Mouse (Mus musculus): ENCODE data around the gene Tmem132e. TPM values are rescaled to one million over a fixed set of nuclear protein-coding genes. Genes with fewer than 3 reads are reported as not detected.

Tmem132e gene
- polyA plus RNA-seq, 1 experiment from 2014 or later: 0.12 TPM

DNA sequence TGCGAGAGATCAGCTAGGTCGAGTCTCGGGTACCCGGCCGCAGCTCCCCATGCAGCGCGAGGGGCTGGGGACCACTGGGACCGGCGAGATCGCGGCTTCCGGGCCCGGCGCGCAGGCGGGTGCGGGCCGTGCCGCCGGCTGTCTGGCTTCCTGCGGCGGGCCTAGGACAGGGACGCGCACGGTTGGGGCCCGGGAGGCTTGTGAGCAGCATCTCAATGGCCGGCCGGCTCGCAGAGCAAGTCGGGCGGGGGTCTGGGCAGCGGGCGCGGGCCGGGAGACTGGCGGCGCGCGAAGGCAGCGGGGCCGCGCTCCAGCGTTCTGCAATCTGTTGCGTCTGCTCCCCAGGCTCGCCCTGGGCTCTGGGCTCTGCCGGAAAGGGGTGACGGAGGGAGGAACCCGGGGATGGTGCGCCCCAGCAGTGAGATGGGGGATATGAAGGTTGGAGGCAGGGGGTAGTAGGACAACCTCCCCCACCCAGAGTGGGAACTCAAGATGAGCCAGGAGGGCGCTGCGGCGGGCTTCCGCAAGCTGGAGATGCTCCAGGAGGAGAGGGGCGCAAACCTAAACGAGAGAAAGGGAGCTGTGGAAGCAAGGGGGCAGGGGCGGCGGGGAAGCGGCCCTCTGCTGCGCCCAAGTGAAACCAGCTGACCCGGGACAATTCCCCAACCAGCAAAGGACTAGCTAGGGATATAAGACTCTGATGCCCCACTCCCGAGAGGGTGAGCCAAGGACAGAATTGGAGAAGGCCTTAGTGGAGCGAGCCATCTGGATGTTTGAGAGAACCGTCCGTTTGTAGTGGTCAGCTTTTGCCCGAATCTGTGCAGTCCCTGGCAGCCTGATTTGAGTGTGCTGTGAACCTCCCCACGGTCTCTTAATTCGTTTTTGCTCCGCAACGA lies 944 bp downstream of the Tmem132e start:
- H3K9ac ChIP-seq: peak overlapping the region; percentile 25; the same call in 1 of the 2 replicates
- H3K9me3 ChIP-seq: no peaks in the 10 kb centered on the region
- peaks cover 76% of the 10 kb centered on the region for H3K27me3 ChIP-seq
- peak overlapping the region; percentile 96 for H3K4me2 ChIP-seq
- ATAC-seq (ENCODE audit: borderline replicate concordance, extremely low read depth, low FRiP score, low TSS enrichment): peak; percentile 13; the same call in 1 of the 2 replicates
- peaks cover 30% of the 10 kb centered on the region for H3K4me1 ChIP-seq
- WGBS: 1% methylated on average over 68 of the region's 69 CpGs
- H3K27ac ChIP-seq: no peak overlapping the region
- H3K4me3 ChIP-seq: peak overlapping the region; percentile 49
- H3K36me3 ChIP-seq: no peaks in the 10 kb centered on the region

DNA sequence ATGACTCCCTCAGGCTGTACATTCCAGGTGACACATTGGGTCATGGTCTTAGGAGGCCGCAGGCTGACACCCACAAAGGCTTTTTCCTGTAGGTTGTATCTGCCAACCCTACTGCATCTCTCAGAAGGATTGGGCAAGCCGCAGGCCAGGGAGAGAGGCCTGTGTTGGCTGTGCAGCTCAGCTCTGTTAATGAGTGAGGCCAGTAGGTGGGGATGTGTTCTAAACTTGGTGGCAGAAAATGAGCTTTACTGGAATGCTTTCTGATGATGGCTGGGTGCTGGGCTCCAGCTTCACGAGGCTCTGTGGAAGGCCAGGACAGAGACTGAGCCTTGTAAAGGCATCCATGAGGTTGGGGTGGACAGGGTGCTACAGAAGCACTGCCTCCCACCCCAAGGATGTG lies 3.6 kb downstream of the Tmem132e start:
- peaks cover 24% of the 10 kb centered on the region for H3K4me1 ChIP-seq
- peaks cover 52% of the 10 kb centered on the region for H3K27me3 ChIP-seq
- WGBS: 48% methylated on average over 3 of the region's 3 CpGs
- ATAC-seq (ENCODE audit: borderline replicate concordance, extremely low read depth, low FRiP score, low TSS enrichment): no peak
- H3K36me3 ChIP-seq: no peaks in the 10 kb centered on the region
- H3K27ac ChIP-seq: no peak overlapping the region
- H3K4me3 ChIP-seq: no peak overlapping the region
- no peak overlapping the region for H3K4me2 ChIP-seq
- H3K9ac ChIP-seq: no peak overlapping the region
- H3K9me3 ChIP-seq: no peaks in the 10 kb centered on the region

DNA sequence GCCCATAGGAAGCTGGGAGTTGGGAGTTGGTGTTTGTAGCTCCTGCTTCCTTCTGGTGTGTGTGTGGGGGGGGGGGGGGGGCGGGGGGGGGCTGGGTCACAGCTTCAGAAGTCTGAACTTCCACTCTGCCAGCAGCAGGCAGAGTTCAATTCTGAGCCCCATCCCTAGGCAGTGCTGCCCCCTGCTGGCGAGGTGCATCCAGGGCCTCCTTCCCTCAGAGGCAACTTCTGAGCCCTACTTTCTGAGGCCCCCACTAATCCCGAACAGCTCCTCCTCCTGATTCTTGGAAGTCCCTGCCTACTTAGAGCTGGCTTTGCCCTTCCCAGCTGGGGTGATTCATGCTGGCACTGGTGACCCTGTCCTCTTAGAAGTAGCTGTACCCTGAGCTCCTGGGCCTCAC lies 10.9 kb downstream of the Tmem132e start:
- Histone ChIP-seq H3K9me3 (no peaks in the 10 kb centered on the region), H3K4me2 (no peak overlapping the region), H3K4me1 (no peaks in the 10 kb centered on the region), H3K27ac (no peak overlapping the region), H3K4me3 (no peak overlapping the region), H3K9ac (no peak overlapping the region), H3K27me3 (0 out of 2 replicates have a peak, but pooled peaks cover 4% of the 10 kb centered on the region), H3K36me3 (no peaks in the 10 kb centered on the region)
- 24% methylated on average over 3 of the region's 3 CpGs for WGBS
- no peak for ATAC-seq (ENCODE audit: borderline replicate concordance, extremely low read depth, low FRiP score, low TSS enrichment)

DNA sequence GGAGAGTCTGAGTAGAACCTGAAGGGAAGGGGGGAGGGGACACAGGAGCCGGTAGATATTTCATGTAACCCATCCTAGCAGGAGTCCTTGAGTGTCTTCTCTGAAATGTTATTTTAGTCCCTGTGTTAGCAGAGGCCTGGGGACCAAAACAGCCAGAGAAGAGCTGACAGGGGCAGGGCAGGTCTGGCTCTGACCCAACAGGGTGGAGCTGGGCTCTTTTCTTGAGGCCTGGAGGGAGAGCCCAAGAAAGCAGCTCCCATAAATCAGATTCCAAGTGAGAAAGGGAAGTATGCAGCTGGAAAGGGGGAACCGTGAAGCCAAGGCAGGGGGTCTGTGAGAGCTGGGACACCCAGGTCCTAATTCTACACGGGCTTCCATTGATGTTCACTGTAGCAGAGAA lies 16.9 kb downstream of the Tmem132e start:
- Histone ChIP-seq H3K27ac (no peak overlapping the region), H3K36me3 (no peaks in the 10 kb centered on the region), H3K27me3 (no peaks in the 10 kb centered on the region), H3K4me3 (no peak overlapping the region), H3K9me3 (no peaks in the 10 kb centered on the region), H3K9ac (no peak overlapping the region), H3K4me1 (no peaks in the 10 kb centered on the region), H3K4me2 (no peak overlapping the region)
- WGBS: 29% methylated on average over 3 of the region's 3 CpGs
- no peak for ATAC-seq (ENCODE audit: borderline replicate concordance, extremely low read depth, low FRiP score, low TSS enrichment)

DNA sequence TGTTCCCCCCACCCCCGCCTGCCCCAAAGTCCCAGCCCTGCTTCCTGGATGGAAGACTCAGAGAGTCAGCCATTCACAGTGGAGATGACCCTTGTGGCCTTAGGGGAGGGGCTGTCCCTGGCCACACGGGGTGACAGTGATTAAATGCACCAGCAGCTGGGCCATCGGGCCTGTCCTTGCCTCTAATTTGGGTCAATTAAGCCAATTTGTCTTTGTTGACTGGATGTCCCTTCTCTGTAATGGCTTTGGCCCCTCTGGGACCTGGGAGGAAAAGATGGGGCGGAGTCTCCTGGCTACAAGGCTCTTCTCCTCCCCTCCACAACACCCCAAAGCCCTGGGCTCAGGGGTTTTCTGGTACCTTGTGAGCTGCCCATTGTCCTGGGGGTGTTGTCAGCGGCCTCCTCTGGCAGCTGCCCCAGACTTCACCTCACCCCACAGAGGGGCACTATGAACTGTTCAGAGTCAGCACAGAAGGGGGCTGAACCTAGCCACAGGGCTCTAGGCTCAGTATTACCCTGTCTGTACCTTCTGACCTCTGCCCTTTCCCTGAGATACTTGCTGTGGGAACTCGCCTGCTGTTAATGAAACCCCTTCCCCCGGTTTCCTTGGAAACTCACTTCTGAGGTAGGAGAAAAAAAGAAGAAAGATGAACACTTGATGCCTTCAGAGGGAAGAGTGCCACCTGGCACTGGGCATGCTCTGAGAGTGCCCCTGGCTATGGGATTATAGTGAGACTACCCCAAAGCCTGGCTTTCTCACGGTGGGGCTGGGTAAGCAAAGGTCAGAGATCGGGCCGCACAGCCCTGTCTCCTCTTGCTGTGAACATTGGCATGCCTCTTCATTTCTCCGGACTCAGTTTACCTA lies 17.9 kb downstream of the Tmem132e start:
- no peaks in the 10 kb centered on the region for H3K36me3 ChIP-seq
- no peak overlapping the region for H3K27ac ChIP-seq
- no peak overlapping the region for H3K9ac ChIP-seq
- H3K4me3 ChIP-seq: no peak overlapping the region
- no peaks in the 10 kb centered on the region for H3K9me3 ChIP-seq
- no peak overlapping the region for H3K4me2 ChIP-seq
- WGBS: 33% methylated on average over 11 of the region's 11 CpGs
- 0 out of 2 replicates have a peak, but pooled peaks have one; percentile 31 for ATAC-seq (ENCODE audit: borderline replicate concordance, extremely low read depth, low FRiP score, low TSS enrichment)
- H3K27me3 ChIP-seq: no peaks in the 10 kb centered on the region
- H3K4me1 ChIP-seq: no peaks in the 10 kb centered on the region

DNA sequence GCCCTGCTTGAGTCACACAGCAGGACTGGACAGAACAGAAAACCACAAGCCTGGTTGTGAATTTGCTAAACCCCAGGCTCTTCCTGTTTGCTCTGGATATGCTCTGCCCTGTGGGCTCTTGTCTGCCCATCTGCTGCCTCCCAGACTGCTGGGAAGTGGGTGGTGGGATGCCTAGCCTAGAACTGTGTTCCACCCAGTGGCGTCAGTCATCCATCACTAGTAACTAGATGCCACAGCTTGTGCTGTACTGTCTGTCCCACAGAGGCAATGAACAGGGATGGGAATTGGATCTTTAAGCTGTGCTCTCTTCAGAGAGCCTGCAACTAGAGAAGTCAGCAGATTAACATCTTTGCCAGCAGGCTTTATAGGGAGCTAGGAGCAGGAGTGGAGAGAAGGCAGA lies 23.8 kb downstream of the Tmem132e start:
- WGBS: 68% methylated on average over 1 of the region's 1 CpGs
- Histone ChIP-seq H3K4me1 (no peaks in the 10 kb centered on the region), H3K4me3 (no peak overlapping the region), H3K4me2 (no peak overlapping the region), H3K27ac (no peak overlapping the region), H3K36me3 (no peaks in the 10 kb centered on the region), H3K27me3 (no peaks in the 10 kb centered on the region), H3K9ac (no peak overlapping the region), H3K9me3 (no peaks in the 10 kb centered on the region)
- no peak for ATAC-seq (ENCODE audit: borderline replicate concordance, extremely low read depth, low FRiP score, low TSS enrichment)

DNA sequence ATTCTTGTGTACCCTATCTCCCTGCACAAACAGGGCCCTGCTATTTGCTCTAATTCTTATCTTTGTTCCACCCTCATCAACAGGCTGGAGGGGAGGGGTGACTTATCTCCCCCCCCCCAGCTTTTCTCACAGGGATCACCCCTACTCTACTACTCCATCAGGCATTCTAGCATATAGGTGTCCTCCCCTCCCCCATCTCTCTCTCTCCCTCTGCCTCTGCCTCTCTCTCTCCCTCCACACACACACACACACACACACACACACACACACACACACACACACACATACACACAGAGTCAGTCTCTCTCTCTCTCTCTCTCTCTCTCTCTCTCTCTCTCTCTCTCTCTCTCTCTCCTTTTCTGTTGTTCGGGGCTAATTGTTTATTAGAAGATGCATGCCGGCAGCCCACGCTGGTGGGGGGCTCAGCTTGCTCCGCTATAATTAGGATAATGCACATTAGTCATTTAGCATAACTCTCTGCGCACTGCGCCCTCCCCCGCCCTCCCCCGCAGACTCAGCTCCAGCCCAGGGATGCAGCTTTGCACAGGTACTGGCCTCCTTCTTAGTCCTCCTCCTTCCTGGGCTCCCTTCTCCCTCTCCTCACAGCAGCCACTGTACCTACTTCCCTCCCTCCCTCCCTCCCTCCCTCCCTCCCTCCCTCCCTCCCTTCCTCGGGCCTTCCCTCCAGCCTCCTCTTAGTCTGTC lies 29.8 kb downstream of the Tmem132e start:
- Histone ChIP-seq H3K27me3 (no peaks in the 10 kb centered on the region), H3K9ac (no peak overlapping the region), H3K36me3 (no peaks in the 10 kb centered on the region), H3K4me1 (no peaks in the 10 kb centered on the region), H3K27ac (no peak overlapping the region), H3K9me3 (no peaks in the 10 kb centered on the region), H3K4me2 (no peak overlapping the region), H3K4me3 (no peak overlapping the region)
- 26% methylated on average over 8 of the region's 9 CpGs for WGBS
- ATAC-seq (ENCODE audit: borderline replicate concordance, extremely low read depth, low FRiP score, low TSS enrichment): no peak

DNA sequence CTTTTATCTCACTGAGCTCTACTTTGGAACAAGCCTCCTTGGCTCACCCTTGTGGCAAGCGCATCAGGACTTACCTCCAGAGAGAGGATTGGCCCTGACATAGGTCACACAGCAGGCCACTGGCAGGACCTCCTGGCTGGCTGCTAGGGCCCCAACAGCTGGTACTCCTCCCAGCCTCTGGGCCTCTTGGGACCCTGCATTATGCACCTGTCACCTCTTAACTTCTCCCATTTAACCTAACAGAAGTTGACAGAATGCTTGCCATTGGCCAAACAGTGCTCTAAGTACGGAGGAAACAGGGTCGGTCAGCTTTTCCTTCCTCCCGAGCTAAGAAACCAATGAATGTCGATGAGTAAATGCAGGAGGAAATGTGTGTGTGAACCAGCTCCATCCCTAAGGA lies 33.2 kb downstream of the Tmem132e start:
- H3K4me3 ChIP-seq: no peak overlapping the region
- 52% methylated on average over 5 of the region's 5 CpGs for WGBS
- H3K9ac ChIP-seq: no peak overlapping the region
- H3K27ac ChIP-seq: no peak overlapping the region
- ATAC-seq (ENCODE audit: borderline replicate concordance, extremely low read depth, low FRiP score, low TSS enrichment): no peak
- no peak overlapping the region for H3K4me2 ChIP-seq
- H3K27me3 ChIP-seq: no peaks in the 10 kb centered on the region
- H3K4me1 ChIP-seq: no peaks in the 10 kb centered on the region
- no peaks in the 10 kb centered on the region for H3K36me3 ChIP-seq
- no peaks in the 10 kb centered on the region for H3K9me3 ChIP-seq

DNA sequence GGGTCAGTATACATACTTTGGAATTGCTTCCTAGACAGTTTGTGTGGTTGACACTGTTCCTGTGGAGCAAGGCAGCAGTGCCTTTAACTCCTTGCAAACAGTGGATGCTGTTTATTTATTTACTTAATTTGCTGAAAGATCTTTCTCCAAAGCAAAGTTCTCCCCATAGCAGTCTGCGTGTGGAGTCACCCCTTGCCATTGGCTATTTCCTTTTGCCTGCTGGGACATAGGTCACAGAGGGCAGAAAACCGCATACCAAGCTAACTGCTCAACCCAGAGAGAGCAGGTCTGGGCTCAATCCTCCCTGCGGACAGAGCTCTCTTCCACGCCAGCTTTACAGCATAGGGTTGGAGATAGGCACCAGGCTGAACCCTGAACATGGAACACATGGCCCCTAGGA lies 34.8 kb downstream of the Tmem132e start:
- no peak for ATAC-seq (ENCODE audit: borderline replicate concordance, extremely low read depth, low FRiP score, low TSS enrichment)
- no peaks in the 10 kb centered on the region for H3K4me1 ChIP-seq
- no peak overlapping the region for H3K27ac ChIP-seq
- no peaks in the 10 kb centered on the region for H3K36me3 ChIP-seq
- no peak overlapping the region for H3K9ac ChIP-seq
- no peaks in the 10 kb centered on the region for H3K9me3 ChIP-seq
- 14% methylated on average over 4 of the region's 4 CpGs for WGBS
- no peaks in the 10 kb centered on the region for H3K27me3 ChIP-seq
- H3K4me3 ChIP-seq: no peak overlapping the region
- H3K4me2 ChIP-seq: no peak overlapping the region

DNA sequence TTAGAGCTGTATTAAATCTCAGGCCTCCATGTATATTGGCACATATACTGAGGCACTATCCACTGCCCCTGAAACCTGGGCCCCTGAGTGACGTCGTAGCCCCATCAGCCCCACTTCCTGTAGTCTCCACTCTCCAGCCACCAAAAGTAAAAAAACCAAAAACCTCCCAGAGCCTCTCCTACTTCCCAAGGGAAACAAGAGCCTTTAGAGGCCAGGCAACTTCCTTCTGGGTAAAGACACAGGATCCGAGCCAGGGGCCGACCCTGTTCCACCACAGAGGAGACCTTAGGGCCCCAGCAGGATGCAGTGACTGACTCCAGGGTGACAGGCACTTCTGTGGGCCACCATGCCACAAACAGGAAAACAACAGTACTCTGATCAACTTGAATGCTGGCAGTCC lies 40.1 kb downstream of the Tmem132e start:
- WGBS: 43% methylated on average over 4 of the region's 4 CpGs
- no peak for ATAC-seq (ENCODE audit: borderline replicate concordance, extremely low read depth, low FRiP score, low TSS enrichment)
- H3K36me3 ChIP-seq: no peaks in the 10 kb centered on the region

DNA sequence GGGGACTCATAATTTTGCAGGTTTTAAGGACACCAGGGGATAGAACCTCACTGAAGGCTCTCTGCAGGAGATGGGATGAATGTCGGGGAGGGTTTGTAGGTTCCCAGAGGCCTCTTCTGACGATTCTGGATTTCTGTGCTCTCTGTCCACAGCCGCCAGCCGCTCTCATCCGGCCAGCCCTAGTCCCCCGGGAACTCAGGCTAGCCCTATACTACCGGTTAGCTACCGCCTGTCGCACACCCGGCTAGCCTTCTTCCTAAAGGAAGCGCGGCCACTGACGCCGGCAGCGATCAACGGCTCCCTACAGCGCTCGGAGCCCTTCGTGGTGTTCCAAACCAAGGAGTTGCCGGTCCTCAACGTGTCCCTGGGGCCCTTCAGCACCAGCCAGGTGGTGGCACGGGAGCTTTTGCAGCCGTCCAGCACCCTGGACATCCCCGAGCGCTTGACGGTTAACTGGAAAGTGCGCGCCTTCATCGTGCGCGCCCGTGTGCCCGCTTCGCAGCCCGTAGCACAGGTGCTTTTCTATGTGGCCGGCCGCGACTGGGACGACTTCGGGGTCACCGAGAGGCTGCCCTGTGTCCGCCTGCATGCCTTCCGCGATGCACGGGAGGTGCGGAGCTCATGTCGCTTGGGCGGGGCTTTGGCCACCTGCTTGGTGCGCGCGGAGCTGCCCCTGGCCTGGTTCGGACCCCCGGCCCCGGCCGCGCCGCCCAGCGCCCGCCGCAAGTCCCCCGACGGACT lies 45.6 kb downstream of the Tmem132e start:
- Histone ChIP-seq H3K4me1 (no peaks in the 10 kb centered on the region), H3K9ac (no peak overlapping the region), H3K4me2 (peak overlapping the region; percentile 41), H3K4me3 (peak overlapping the region; percentile 12), H3K27ac (no peak overlapping the region), H3K27me3 (peaks cover 54% of the 10 kb centered on the region), H3K36me3 (no peaks in the 10 kb centered on the region), H3K9me3 (no peaks in the 10 kb centered on the region)
- ATAC-seq (ENCODE audit: borderline replicate concordance, extremely low read depth, low FRiP score, low TSS enrichment): no peak
- 3% methylated on average over 62 of the region's 62 CpGs for WGBS

More for the DNA sequence above, 40.1 kb downstream of the Tmem132e start:
- H3K9me3 ChIP-seq: no peaks in the 10 kb centered on the region
- H3K4me1 ChIP-seq: no peaks in the 10 kb centered on the region
- peaks cover 23% of the 10 kb centered on the region for H3K27me3 ChIP-seq
- no peak overlapping the region for H3K4me3 ChIP-seq
- no peak overlapping the region for H3K9ac ChIP-seq
- no peak overlapping the region for H3K4me2 ChIP-seq
- H3K27ac ChIP-seq: no peak overlapping the region

Data from lung, embryonic 15.5 days (tissue).